Mouse (Mus musculus) inflammation-experienced regulatory T-cells, adult 6 months (primary cell): Measurements from ENCODE around the gene P4ha1. TPM values are rescaled to one million over a fixed set of nuclear protein-coding genes. Genes with fewer than 3 reads are reported as not detected.
"Not testable (repeated sequence)": the region's sequence is repeated elsewhere in the genome, so short reads cannot be mapped to it uniquely, and the experiment has no call there.

Experiments used
- ATAC-seq: one replicate; pipeline ENCODE4 v1.8.0; 2017
- polyA plus RNA-seq, 3 experiments: library from polyadenylated mRNA; unstranded; fragments of 100-300 nt; shearing (Covaris generic); gene quantifications; one replicate each; pipeline ENCODE4 v1.2.1; 2017

The P4ha1 gene
- polyA plus RNA-seq, 3 experiments from 2014 or later = 14.8 to 36.1 (median 28.0) TPM

DNA sequence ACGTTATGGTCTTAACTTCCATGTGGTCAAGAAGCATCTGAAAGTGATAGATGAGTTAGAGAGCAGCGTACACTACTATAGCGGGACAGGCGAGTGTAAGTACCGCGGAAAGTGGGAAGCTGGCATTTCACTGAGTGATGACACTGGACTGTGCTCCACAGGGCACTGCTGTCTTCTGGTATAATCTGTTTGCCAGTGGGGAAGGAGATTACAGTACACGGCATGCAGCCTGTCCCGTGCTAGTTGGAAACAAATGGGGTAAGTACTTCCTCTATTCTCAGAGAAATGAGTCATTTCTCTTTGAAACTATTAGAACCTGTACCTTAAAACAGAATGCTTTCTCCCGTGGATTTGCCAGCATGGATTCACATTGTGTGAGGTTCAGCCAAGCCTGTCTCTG lies 46.3 kb downstream of the P4ha1 start:
- ATAC-seq = no peak

DNA sequence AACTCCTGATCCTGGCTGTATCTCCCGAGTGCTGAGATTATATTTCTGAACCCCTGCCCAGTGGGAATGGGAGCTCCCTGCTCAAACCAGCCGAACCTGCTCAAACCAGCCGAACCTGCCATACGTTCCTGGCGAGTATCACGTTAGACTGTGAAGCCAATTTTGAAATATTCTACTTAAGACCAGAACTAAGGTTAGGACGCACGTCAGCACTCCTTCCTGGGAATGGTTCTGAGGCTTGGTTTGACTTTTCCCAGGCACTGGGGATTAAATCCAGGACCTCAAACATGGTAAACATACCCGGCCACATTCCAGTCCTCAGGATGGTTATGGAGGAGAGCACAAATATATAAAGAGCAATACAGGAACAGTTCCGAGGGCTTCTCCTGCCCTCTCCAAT lies 54.8 kb downstream of the P4ha1 start:
- ATAC-seq = no peak

GRCm38 (mm10) chr10:59378728-59379127 lies 55.6 kb downstream of the P4ha1 start:
- no peak for ATAC-seq

- ATAC-seq = peak; percentile 71
These were observed 56.8 kb downstream of the P4ha1 start for GRCm38 (mm10) chr10:59379927-59380326.

GRCm38 (mm10) chr10:59380411-59380821 lies 57.3 kb downstream of the P4ha1 start:
- ATAC-seq = peak; percentile 89

DNA sequence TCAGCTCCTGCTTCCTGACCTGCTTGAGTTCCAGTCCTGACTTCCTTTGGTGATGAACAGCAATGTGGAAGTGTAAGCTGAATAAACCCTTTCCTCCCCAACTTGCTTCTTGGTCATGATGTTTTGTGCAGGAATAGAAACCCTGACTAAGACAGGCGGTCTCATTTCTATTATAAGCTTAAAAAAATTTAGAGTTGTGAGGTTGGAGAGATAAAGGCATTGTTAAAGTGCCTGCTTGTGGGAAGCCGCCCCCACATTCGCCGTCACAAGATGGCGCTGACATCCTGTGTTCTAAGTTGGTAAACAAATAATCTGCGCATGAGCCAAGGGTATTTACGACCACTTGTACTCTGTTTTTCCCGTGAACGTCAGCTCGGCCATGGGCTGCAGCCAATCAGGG lies 58.5 kb downstream of the P4ha1 start:
- ATAC-seq = not testable (repeated sequence)

DNA sequence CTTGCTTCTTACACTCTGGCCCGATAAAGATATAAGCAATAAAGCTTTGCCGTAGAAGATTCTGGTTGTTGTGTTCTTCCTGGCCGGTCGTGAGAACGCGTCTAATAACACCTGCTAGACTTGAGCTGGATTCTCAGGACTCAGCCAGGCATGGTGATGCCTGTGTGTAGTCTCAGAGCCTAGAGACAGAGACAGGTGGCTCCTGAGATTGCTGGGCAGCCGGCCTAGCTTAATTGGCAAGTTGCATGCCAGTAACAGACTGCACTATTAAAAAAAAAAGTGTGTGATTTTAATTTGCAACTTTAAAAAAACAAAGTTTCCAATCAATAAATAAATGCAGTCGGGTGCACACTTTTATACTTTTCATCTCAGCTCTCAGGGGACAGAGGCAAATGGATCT lies 63.9 kb downstream of the P4ha1 start:
- no peak for ATAC-seq

GRCm38 (mm10) chr10:59389652-59390051 lies 66.6 kb downstream of the P4ha1 start:
- ATAC-seq = no peak

GRCm38 (mm10) chr10:59391907-59392306 lies 68.8 kb downstream of the P4ha1 start:
- ATAC-seq = peak; percentile 89

- ATAC-seq = not testable (repeated sequence)
These were observed 72.4 kb downstream of the P4ha1 start, which contains the start of gene Gm10273 for GRCm38 (mm10) chr10:59395461-59395860. Gm10273 (plus strand) TSS chr10:59395632.

DNA sequence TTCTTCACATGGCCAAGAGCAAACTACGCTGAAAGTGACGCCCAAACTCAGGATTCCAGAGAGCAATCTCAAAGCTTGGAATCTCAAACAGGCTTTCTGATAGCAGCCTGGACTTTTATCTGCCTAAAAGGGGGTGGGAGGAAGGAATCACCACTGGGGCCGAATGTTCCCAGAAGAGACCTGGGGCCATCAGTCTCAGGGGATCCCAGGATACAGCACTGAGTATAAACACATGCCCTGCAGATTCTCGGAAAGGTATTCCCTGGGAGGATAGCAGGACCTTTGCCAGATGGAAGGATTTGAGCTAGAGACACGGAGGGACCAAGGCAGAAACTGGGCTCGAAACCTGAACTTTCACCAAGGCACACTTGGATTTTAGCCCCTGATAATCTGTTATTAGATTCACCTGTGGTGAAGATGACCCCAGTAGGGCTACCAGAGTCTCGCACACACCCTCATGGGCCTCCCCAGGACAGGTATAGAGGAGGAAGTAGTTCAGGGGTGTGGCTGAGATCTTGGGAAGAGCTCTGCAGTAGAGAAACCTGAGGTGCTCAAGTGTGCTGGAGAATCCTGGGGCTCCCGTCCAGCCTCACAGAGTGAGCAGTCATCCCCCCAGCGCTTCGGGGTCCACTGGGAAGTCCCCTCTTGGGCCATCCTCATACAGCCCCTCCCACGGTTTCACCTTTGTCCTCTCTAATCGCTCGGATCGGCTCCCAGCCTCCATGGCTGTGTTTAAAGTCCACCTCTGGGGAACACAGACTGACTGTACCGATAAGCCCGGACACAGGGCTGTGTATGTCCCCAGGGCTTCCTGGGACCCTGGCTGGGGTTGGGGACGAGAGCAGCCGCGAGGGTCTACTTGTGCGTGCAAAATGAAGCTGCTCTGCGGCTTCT lies 80.0 kb downstream of the P4ha1 start, which contains the start of gene Pla2g12b:
TSS of gene Pla2g12b (plus strand) at position 762 of the 894 bp plus-strand sequence.
- no peak for ATAC-seq

GRCm38 (mm10) chr10:59403793-59404149 lies 80.7 kb downstream of the P4ha1 start:
- ATAC-seq = no peak

DNA sequence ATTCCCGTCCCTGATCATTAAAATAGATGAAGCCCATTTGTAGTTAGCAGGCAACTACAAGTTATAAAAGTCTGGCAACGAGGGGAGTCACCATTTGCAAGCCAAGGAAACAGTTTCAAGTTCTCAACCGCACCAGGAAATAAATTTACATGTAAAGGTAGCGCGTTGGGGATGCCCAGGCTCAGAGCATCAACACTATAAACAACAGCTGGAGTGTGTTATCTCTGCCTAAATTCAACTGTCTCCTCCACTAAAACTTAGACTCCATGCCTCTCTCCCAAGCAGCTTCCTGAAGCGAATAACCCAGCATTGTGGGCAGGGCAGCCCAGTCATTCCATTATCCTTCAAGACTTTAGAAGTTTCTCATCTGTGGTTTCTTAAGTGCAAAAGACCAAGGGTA lies 85.4 kb downstream of the P4ha1 start:
- ATAC-seq = no peak

DNA sequence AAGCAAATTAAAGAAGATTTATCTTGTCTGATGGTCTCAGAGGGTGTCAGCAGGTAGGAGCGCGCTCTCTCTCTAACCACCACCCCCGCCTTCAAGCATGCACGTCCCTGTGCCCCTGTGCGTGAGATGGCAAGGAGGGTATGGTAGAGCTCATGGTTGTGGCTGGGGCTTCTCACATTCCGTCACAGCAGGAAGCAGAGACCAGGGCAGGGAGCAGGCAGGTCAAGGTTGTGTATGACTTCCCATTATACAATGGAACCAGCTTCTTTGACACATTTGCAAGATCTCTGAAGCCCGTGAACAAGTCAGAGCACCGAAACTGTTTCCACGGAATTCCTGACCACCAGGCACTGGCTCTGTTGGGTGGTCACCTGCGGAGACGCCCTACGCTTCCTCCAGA lies 87.2 kb downstream of the P4ha1 start:
- no peak for ATAC-seq

- ATAC-seq = no peak
These were observed 90.6 kb downstream of the P4ha1 start for GRCm38 (mm10) chr10:59413711-59414110.

- no peak for ATAC-seq
These were observed 93.5 kb downstream of the P4ha1 start for GRCm38 (mm10) chr10:59416623-59417022.

DNA sequence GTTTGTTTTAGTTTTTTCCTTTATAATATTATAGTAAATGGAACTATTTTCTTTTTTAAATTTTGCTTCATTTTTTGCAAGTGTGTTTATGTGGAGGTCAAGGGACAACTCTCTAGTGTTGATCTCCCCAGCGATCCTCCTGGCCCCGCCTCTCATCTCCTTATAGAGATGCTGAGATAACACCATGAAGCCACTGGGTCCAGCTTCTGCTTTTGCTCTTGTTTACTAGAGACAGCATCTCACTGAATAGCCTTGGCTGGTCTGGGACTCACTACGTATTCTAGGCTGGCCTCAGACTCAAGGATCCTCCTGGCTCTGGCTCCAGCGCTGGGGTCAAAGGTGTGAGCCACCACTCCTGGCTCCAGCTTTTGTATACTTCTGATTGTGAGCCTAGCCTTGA lies 96.4 kb downstream of the P4ha1 start:
- no peak for ATAC-seq

Other genes starting within 250 kb of the P4ha1 start
- gene Sept10, start 101.4 kb upstream of the P4ha1 start, polyA plus RNA-seq = 1 to 10 TPM in 2 of 3 experiments, under 1 TPM in 1; 0.74 to 3.6 (median 1.4) TPM
- 1 to 10 TPM in 1 of 3 experiments, under 1 TPM in 2; 0.16 to 1.3 (median 0.17) TPM for gene Sowahc, start 101.3 kb upstream of the P4ha1 start, polyA plus RNA-seq
- gene Gm10273, start 72.3 kb downstream of the P4ha1 start, polyA plus RNA-seq = 10 to 100 TPM; 34.2 to 47.3 (median 42.3) TPM
- gene Pla2g12b, start 80.4 kb downstream of the P4ha1 start, polyA plus RNA-seq = not detected
- not detected for gene Oit3, start 118.5 kb downstream of the P4ha1 start, polyA plus RNA-seq